Mouse (Mus musculus) cerebellum, postnatal 14 days (tissue): ENCODE measurements at regions not wholly inside any gene's neighbourhood (a gene's known extent, or its start where the extent isn't known, plus 50 kb on each side); places are given as distances from the start of the nearest gene placed in this dataset.

ENCODE experiments used
- DNase-seq, 2 experiments: peaks; one replicate each; pipeline ENCODE4 v3.0.0; 2021; ENCODE audit warnings: mixed read lengths in 2 of 2

DNA sequence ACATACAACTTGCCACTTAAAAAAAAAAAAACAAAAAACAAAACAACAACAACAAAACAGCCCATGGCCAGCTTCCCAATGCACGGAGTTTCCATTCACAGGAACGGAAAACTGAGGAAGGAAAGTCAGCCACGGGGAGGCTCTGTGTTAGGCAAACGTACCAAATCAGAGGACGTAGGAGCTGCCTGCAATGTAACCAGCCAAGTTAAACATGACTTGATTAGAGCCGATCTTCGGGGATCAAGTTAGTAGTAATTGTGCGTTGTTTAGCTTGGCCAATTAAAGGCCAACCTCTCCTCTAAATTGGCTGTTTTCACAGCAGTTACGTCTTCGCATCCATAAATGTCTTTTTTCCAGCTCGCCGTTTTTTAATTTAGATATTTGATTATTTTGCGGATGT, 190.7 kb downstream of the Cd83 start:
- DNase-seq = no peak

- DNase-seq = no peak
Measured at GRCm38 (mm10) chr13:43975801-43976200, 191.2 kb downstream of the Cd83 start.

DNA sequence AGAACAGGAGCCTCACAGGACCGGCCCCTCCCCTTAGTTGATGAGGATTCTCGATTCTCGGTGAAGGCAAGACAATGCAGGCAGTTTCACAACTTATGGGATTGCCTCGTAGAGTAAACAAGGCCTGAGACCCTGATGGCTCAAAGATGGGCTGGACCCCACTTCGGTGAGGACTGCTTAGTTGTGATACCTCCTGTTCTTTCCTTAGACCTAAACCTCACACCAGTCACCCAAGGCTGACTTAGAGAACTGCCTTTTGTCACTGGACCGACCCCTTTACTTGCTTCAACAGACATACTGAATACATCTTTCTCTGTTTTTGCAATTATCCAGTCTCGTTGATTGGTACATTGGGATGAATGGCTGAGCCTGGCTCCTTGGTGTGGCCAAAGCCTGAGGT, 192.1 kb downstream of the Cd83 start:
- DNase-seq = no peak

DNA sequence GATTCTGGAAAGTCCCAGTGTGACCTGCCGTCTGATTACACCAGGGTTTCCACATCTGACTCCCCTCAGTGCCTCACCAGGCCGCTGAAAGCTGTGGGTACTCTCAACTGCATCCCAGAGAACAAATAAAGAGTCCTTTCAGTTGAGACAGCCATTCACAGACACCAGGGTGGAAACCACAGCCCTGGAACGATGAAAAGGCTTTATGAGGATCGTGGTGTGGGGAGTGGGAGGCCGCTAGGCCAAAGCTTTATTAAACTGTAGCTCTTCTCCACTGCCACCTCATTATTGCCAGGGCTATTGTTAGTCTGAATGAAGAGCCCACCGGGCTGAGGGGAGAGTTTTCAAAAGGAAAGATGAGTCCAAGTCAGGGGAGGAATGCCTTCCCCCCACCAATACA, 202.8 kb downstream of the Cd83 start:
- no peak for DNase-seq

DNA sequence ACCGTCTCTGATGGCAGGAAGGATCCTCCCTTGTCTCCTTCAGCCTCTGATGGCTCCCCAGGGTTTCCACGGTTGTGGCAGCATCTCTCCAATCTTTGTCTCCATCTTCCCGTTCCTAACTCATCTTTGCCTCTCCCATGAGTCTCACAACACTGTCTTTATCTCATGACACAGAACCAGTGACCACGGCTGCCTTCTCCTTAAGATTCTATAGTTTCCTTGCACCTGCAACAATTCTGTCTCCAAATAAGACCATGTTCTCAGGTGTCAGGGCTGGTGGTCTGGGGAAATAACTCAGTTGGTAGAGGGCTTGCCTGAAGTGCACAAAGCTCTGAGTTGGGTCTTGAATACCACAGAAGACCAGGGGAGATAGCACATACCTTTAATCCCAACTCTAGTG, 203.8 kb downstream of the Cd83 start:
- DNase-seq = no peak

DNA sequence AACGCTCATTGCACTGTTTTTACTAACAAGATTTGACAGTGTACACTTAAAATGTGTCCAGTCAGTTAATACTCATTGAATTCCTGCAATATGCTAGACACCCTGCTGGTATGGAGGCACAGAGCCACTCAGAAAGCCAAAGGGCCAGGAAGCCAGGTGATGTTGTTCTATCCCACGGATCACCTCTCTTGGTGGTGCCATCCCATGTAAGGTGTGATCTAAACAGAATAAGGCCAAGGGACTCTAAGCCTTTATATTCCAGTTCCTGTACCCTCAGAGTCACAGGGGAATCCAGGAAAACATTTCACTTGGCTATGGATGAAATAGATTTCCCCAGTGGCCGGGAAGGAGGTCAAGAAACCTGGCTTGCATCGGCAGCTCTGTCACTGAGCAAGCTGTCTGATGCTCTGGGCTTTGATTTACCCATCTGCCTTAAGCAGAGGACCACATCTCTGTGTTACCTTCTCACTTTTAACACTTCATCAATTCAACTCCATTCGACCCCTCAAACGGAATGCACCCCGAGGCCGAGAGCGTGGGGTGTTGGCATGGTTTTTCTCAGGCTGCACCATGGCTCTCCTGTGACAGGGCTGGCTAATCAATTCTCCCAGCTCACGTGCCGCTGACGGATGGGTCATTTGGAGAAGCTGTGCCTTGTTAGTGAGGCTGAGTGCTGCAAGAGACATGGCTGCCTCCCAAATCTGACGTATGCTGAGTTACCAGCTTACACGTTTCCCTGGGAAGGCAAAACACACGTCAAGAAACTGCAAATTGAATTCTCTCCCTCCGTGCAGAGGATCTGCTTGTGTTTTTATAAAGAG, 205.9 kb downstream of the Cd83 start:
- DNase-seq = peak; percentile 79 to 82

GRCm38 (mm10) chr13:43991774-43992173, 207.2 kb downstream of the Cd83 start:
- peak; percentile 39 to 52 for DNase-seq

DNA sequence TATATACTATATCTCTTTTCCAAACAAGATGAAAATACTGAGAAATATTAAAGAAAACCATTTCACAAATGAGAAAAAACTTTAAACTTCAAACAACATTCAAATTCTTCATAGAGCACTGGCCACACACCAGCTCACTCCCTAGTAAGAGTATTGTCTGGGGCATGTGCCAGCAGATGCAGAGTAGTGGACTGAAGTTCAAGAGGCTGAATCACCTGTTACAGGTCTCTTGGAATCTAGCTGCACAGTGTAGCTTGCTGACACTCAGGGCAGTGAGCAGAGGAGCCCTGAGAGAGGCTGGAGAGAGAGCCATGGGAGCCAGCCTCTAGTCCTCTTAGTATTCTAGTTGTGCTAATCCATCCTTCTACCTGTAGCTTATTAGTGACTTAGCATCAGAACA, 208.4 kb downstream of the Cd83 start:
- DNase-seq = no peak

- DNase-seq = no peak
Measured at GRCm38 (mm10) chr13:43994361-43994760, 209.8 kb downstream of the Cd83 start.

DNA sequence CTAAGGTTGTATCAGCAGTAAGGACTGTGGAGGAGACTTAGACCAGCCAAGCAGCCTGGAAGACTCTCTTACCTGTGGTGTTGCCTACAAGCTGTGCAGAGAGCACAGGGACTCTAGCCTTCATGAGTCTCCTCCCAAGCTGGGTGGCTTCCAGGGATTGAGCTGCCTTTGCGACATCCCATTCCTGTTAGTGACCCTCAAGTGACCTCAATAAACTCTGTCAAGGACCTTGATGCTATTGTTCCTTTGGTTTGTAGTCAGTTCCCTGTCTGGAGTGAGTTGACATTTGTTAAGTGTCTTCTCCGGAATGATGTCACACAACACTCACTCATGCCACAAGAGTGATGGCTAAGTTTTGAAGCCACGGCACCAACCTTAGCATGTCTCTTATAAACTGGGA, 211.0 kb downstream of the Cd83 start:
- DNase-seq = no peak

DNA sequence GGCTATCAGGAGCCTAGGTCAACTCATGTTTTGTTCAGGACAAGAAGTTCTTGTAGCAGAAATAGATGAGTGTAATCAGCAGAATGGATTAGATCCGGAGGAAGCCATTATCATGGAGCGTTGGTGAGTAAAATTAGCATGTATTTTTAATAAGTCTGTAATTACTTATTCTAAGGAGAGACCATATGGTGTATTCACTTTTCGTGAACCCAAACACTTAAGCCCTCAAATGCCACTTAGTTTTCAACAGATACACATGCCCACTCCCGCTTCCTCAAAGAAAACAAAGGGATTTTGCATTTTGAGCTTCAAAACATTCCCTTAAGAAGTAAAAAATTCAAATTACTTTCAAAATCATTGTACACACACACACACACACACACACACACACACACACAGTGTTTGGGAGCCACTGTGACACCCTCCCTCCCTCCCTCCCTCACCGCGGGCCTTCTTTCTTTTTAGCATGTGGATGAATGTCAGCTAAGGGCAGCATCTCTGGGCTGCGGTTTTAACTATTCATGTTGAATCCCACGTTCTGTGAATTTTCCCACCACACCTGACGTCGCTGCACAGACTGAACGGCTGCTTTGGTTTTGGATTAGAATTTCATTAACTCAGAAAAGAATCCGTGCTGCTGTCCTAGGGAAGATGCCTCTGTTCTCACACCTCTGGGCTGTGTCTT, 217.4 kb downstream of the Cd83 start:
- no peak for DNase-seq

- DNase-seq = no peak
Measured at GRCm38 (mm10) chr13:44012868-44013267, 228.3 kb downstream of the Cd83 start.

- no peak for DNase-seq
Measured at GRCm38 (mm10) chr13:44018489-44019303, 234.1 kb downstream of the Cd83 start.

GRCm38 (mm10) chr13:44019304-44019583, 234.7 kb downstream of the Cd83 start:
- DNase-seq = no peak

DNA sequence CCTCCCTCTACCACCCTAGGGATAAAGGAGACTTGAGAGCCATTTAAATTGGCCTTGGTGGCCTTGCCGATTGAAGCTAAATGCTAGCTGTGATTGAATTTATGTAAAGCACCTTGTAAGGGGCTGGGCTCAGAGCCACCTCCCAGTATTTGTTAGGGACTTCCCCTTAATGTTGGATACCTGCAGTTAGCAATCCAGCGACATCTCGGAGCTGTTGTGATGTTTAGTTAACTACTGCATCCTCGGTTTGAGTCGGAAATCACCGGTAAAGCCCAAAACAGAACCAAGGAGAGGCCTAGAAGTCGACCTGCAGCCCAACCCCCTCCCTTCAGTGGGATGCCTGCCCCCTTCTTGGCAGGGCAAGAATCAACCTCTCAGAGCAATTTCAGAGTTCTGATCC, 236.3 kb downstream of the Cd83 start:
- DNase-seq = no peak

DNA sequence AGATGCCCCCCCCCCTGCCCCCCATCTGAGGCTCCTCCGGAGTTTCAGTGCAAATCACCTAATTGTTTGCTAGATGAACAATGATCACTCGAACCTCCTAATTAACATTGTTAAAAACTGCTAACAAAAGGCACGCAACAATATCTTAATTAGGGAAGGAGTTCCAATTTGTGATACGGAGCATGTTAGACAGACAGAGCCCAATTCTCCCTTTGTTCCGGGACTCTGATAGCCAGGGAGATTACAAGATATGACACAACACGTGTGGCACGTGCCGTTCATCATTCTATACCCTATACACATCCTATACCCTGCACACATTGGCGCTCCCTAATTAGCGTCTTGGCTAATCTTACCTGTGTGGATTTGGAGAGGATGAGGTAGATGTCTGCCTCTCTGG, 237.5 kb downstream of the Cd83 start:
- no peak for DNase-seq

DNA sequence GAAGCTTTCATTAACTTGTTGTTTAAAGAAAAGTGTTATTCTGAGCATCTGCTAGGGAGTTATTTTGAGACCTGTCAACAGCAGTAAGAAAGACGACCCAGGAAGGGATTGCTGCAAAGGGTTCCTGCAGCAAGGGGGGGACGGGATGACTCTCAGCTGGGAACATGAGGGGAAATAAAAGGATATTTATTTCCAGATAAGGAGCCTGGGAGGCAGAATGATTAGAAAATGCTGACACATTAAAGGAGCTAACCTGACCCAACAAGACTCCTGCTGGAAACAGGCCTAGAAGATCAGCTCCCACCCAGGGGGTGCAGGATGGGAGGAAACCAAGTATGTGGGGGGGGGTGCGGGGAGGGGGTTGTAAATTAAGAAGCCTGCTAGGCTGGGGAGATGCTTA, 240.0 kb downstream of the Cd83 start:
- no peak for DNase-seq

DNA sequence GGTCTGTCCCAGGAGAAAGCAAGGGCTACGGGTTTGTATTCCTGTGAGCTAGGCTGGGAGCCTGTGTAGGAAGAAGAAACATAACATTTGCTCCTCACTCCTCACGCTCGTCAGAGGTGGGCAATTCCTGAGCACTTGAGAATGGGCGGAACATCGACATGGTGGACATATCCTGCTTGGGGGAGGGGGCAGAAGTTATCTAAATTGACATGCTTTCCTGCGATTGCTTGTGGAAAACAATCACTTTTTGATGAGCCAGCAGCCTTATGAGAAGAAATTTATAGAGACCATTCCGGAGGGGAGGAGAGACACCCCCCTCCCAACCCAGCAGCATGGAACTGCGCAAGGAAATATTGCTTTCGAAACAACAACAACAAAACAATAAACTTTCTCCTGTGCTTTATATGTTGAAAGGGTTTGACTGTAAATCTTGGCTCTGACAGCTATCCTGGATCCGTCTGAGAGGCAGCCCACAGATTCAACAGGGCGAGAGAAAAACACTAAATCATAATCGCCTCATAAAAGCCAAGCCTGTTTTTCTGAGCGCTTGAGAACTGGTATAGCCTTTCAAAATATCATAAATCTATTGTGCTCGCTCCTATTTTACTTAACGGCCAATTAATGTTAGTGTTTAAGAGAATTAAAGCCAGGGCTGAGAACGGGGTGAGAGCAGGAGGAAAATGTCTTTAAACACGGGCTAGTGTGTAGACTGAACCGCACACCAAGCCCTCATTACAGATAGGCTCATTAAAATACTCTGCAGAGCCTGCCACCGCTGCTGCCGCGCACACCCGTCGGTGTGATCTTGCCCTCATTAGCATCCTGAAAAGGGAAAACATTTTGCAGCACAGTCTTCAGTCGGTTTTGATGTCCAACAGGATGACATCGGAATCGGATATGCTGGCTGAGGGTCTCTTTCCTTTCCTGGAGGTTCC, 242.0 kb downstream of the Cd83 start:
- DNase-seq = no peak

- DNase-seq = no peak
Measured at GRCm38 (mm10) chr13:44028081-44028480, 243.5 kb downstream of the Cd83 start.

DNA sequence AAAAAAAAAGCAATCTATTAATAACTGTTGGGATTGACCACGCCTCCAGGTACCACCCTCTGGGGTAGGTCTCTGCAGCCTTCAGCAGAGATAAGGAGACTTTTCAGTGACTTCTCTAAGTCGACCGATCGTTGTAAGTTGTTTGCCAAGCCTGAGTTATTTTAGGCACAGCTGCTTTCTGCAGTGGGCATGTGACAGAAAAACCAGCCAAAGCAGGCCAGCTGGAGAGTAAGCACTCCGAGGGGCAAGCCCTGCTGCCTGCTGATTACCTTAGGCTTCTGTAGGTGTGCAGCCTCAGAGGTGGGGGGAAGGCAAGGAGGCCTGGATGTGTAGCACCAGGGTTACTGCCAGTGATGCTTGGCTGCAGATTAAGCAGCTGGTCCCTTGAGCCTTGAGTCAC, 246.0 kb downstream of the Cd83 start:
- DNase-seq = no peak

DNA sequence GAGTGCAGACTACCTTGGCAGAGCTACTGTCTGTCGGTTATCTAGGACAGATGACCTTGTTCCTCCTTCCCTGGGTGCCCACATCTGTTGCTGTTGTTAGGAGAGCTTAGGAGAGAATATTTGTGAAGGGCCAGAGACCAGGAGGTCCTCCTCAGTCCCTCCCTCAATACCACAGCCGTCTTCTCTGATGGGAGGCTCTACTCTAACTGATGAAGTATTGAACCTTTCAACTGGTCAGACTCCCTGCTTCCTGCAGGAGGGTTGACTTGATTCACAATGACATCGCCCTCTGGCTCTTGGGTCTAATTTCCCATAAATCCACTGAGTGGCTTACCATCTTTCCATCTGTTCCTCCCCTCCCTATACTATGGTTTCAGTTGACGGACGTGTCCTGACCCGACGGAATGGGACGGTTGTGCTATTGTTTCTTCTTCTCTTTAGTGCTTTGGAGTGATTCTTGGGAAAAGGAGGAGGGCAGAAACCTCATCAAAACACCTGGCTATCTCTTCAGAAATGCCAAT, 253.3 kb downstream of the Cd83 start:
- DNase-seq = no peak

DNA sequence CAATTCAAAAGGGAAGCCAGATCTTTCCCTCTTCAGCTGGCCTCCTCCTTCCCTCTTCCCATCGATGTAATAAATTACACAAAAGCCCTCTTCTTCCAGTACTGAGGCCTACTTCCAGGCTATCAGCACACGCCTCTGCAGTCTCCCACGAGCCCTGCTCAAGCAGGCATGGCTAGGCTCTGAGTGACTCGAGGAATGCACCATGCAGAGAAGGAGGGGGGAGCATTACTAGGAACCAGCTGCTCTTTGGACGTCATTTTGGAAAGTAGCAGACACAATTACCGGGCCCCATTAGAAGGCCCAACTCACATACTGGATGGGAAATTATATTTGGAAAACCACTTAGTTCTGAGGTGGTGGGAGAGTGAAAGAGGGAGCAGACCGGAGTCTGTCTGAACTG, 253.7 kb downstream of the Cd83 start:
- no peak for DNase-seq

GRCm38 (mm10) chr13:44040640-44041039, 256.1 kb downstream of the Cd83 start:
- no peak for DNase-seq
